Mouse (Mus musculus) limb, embryonic 15.5 days (tissue): ENCODE data around the gene Gstp3. TPM values are rescaled to one million over a fixed set of nuclear protein-coding genes. Genes with fewer than 3 reads are reported as not detected.
"Not testable (repeated sequence)": the region's sequence is repeated elsewhere in the genome, so short reads cannot be mapped to it uniquely, and the experiment has no call there.

Experiments used
- ATAC-seq: fragments of 200-750 bp; cut with Nextera tagmentation; 2 replicates; pipeline ENCODE4 v1.8.0; 2017; ENCODE audit warnings: low read depth, moderate TSS enrichment; ENCODE audit not compliant: insufficient number of reproducible peaks, low FRiP score, low TSS enrichment
- H3K27ac ChIP-seq: fragments of 300-500 bp; sonication (generic); 2 replicates; pipeline ENCODE4 v1.5.1; 2015; ENCODE audit warnings: moderate library complexity, mild to moderate bottlenecking, inconsistent platforms
- H3K27me3 ChIP-seq: fragments of 300-500 bp; sonication (generic); 2 replicates; pipeline ENCODE4 v1.6.1; 2015; ENCODE audit warnings: inconsistent platforms
- H3K36me3 ChIP-seq: fragments of 300-500 bp; sonication (generic); 2 replicates; pipeline ENCODE4 v1.6.1; 2015; ENCODE audit warnings: inconsistent platforms
- H3K4me1 ChIP-seq: fragments of 300-500 bp; sonication (generic); 2 replicates; pipeline ENCODE4 v1.6.1; 2015; ENCODE audit warnings: inconsistent platforms
- H3K4me2 ChIP-seq: fragments of 300-500 bp; sonication (generic); 2 replicates; pipeline ENCODE4 v1.6.1; 2015; ENCODE audit warnings: mild to moderate bottlenecking, inconsistent platforms
- H3K4me3 ChIP-seq: fragments of 300-500 bp; sonication (generic); 2 replicates; pipeline ENCODE4 v1.5.1; 2015; ENCODE audit warnings: mild to moderate bottlenecking, inconsistent platforms
- H3K9ac ChIP-seq: fragments of 300-500 bp; sonication (generic); 2 replicates; pipeline ENCODE4 v1.6.1; 2015; ENCODE audit warnings: inconsistent platforms
- H3K9me3 ChIP-seq: fragments of 300-500 bp; sonication (generic); 2 replicates; pipeline ENCODE4 v1.6.1; 2016; ENCODE audit warnings: inconsistent platforms
- WGBS: fragments of 180-500 bp; shearing (Covaris S2); methylation state at CpG from one replicate; pipeline ENCODE4 v1.1.7; 2015; 5-methylcytosine and 5-hydroxymethylcytosine counted together
- polyA plus RNA-seq: library from polyadenylated mRNA; unstranded; fragments of >200 nt; fragmentation: Nextera tagmentation; extraction: Ambion mirVana; gene quantifications from 2 replicates; pipeline ENCODE4 v1.2.1, GENCODE M21; 2015

Gene Gstp3
- polyA plus RNA-seq, 1 experiment from 2014 or later = 0.46 TPM

DNA sequence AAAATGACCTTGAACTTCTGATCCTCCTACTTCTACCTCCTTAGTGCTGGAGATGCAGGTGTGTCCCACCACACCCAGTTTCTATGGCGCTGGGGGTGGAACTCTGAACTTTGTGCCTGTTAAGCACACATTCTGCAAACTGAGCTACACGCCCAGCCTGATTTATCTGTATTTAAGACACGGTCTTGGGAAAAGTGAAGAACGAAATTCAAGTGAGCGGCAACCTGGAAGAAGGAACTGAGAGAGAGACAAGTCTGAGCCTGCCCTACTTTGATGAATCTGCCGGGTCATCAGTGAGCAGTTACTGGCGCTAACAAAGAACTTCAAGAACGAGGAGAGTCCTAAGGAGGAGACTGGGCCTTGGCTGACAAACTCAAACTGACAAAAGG lies 12.5 kb downstream of the Gstp3 start:
- no peaks in the 10 kb centered on the region for H3K36me3 ChIP-seq
- H3K9me3 ChIP-seq = no peaks in the 10 kb centered on the region
- 73% methylated on average over 8 of the region's 8 CpGs for WGBS
- H3K27me3 ChIP-seq = no peaks in the 10 kb centered on the region
- no peak overlapping the region for H3K9ac ChIP-seq
- H3K4me3 ChIP-seq = no peak overlapping the region
- H3K4me1 ChIP-seq = peaks cover 9% of the 10 kb centered on the region
- no peak for ATAC-seq
- H3K27ac ChIP-seq = no peak overlapping the region; the same call in 1 of the 2 replicates
- no peak overlapping the region for H3K4me2 ChIP-seq

DNA sequence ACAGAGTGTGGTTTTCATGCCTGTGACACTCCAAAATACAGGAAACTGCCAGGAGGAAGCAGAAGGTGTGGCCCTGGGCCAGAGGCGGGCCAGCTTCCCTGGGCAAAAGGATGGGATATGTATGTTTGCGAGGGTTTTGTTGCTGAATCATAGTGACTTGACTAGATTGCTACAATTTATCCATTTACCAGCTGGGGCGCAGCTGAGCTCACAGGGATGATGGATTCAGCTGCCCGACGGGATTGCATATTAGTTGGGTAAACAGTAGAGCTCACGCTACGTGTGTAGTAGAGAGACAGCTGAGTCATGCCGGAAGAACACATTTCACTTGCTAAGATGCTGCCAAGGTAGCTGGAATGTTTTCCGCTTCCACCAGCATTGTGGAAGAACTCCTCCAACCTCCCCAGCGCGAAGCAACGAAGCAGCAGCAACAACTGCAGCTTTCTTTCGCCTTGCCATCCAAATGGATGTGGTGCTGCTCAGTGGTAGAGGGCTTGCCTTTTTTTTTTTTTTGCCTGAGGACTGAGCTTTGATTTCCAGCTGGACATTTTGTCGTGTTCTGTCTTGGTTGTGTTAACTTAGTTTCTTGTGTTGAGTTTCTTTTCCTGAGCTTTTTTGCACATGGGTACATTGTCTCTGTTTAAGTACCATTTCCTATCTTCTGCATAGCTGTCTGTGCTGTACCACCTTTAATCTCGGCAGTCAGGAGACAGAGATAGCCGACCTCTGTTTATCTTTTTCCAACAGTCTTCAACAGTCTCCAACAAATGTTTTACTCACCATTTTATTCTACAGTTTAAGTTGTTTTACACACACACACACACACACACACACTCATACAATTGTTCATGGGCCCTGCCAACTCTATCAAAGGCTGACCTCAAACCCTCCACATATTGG lies 13.2 kb downstream of the Gstp3 start, which contains the start of gene Gstp2:
Gene Gstp2 (minus strand): TSS at position 58 of the 900 bp plus-strand sequence.
- Histone ChIP-seq H3K9ac (no peak within 1 kb of the TSS), H3K4me1 (peaks cover 9% of the 10 kb centered on the region), H3K4me3 (peak within 1 kb of the TSS; percentile 8), H3K36me3 (no peaks in the 10 kb centered on the region), H3K9me3 (no peaks in the 10 kb centered on the region), H3K27me3 (no peaks in the 10 kb centered on the region), H3K27ac (peak within 1 kb of the TSS; percentile 67), H3K4me2 (peak within 1 kb of the TSS; percentile 19)
- WGBS = 44% methylated on average over 16 of the region's 16 CpGs
- no peak for ATAC-seq

- 86% methylated on average over 5 of the region's 5 CpGs for WGBS
- H3K9me3 ChIP-seq, H3K27ac ChIP-seq, H3K9ac ChIP-seq, ATAC-seq, H3K36me3 ChIP-seq, H3K27me3 ChIP-seq, H3K4me3 ChIP-seq, H3K4me1 ChIP-seq, H3K4me2 ChIP-seq: not testable (repeated sequence)
These were observed 15.3 kb downstream of the Gstp3 start for GRCm38 (mm10) chr19:4044109-4044508.

GRCm38 (mm10) chr19:4042124-4042523 lies 17.2 kb downstream of the Gstp3 start:
- H3K27ac ChIP-seq = no peak overlapping the region
- no peaks in the 10 kb centered on the region for H3K27me3 ChIP-seq
- H3K4me3 ChIP-seq = no peak overlapping the region
- no peaks in the 10 kb centered on the region for H3K9me3 ChIP-seq
- no peak overlapping the region for H3K9ac ChIP-seq
- no peak overlapping the region for H3K4me2 ChIP-seq
- H3K4me1 ChIP-seq = peaks cover 14% of the 10 kb centered on the region
- no peak for ATAC-seq
- WGBS = 71% methylated on average over 14 of the region's 14 CpGs
- no peaks in the 10 kb centered on the region for H3K36me3 ChIP-seq

GRCm38 (mm10) chr19:4041500-4041899 lies 17.9 kb downstream of the Gstp3 start:
- not testable (repeated sequence) for H3K27me3 ChIP-seq, H3K4me3 ChIP-seq, ATAC-seq, H3K9me3 ChIP-seq, H3K36me3 ChIP-seq, H3K9ac ChIP-seq, H3K27ac ChIP-seq, H3K4me2 ChIP-seq
- peaks cover 17% of the 10 kb centered on the region for H3K4me1 ChIP-seq
- 83% methylated on average over 4 of the region's 4 CpGs for WGBS

GRCm38 (mm10) chr19:4040941-4041340 lies 18.4 kb downstream of the Gstp3 start:
- 84% methylated on average over 5 of the region's 5 CpGs for WGBS
- H3K4me3 ChIP-seq, ATAC-seq: not testable (repeated sequence)

DNA sequence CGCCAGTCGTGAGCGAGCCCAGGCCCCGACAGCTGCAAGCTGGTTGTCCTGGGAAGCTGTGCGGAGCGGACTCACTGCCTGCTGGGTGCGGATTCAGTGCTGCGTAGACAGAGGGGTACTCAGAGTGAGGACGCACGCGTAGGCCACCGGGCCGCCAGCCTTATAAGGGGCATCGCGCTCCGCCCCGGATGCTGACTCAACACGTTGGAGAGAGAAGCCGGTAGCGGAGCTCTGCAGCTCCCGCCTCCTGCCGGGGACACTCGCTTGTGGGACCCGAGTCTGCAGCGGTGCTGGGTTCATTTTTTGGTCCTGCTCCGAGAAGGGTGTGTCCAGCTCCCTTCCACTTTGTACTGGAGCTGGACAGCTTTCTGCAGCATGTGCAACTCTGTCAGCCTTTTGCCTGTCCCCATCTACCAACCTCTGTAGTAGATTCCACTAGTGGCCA lies 21.6 kb downstream of the Gstp3 start, which contains the start of gene Gstp1:
Gene Gstp1 (minus strand): TSS at position 198 of the 445 bp plus-strand sequence.
- Histone ChIP-seq H3K9me3 (no peaks in the 10 kb centered on the region), H3K27me3 (no peaks in the 10 kb centered on the region), H3K27ac (peak within 1 kb of the TSS; percentile 83), H3K4me2 (peak within 1 kb of the TSS; percentile 66), H3K4me3 (peak within 1 kb of the TSS; percentile 74), H3K9ac (peak within 1 kb of the TSS; percentile 82), H3K4me1 (peaks cover 14% of the 10 kb centered on the region), H3K36me3 (peaks cover 7% of the 10 kb centered on the region)
- ATAC-seq = peak; percentile 81
- WGBS = 0% methylated on average over 26 of the region's 26 CpGs

More at GRCm38 (mm10) chr19:4040941-4041340, 18.4 kb downstream of the Gstp3 start:
- not testable (repeated sequence) for H3K9ac ChIP-seq, H3K9me3 ChIP-seq, H3K27me3 ChIP-seq, H3K36me3 ChIP-seq, H3K27ac ChIP-seq, H3K4me2 ChIP-seq
- H3K4me1 ChIP-seq = peaks cover 18% of the 10 kb centered on the region

- Histone ChIP-seq H3K4me3 (peak overlapping the region; percentile 74), H3K4me2 (peak overlapping the region; percentile 66), H3K4me1 (peaks cover 14% of the 10 kb centered on the region), H3K9ac (peak overlapping the region; percentile 82), H3K27ac (peak overlapping the region; percentile 83)
- not testable (repeated sequence) for H3K36me3 ChIP-seq, H3K27me3 ChIP-seq, H3K9me3 ChIP-seq
- WGBS = 20% methylated on average over 8 of the region's 8 CpGs
- ATAC-seq = peak; percentile 16; the same call in 1 of the 2 replicates
These were observed 22.1 kb downstream of the Gstp3 start for GRCm38 (mm10) chr19:4037154-4037787.

DNA sequence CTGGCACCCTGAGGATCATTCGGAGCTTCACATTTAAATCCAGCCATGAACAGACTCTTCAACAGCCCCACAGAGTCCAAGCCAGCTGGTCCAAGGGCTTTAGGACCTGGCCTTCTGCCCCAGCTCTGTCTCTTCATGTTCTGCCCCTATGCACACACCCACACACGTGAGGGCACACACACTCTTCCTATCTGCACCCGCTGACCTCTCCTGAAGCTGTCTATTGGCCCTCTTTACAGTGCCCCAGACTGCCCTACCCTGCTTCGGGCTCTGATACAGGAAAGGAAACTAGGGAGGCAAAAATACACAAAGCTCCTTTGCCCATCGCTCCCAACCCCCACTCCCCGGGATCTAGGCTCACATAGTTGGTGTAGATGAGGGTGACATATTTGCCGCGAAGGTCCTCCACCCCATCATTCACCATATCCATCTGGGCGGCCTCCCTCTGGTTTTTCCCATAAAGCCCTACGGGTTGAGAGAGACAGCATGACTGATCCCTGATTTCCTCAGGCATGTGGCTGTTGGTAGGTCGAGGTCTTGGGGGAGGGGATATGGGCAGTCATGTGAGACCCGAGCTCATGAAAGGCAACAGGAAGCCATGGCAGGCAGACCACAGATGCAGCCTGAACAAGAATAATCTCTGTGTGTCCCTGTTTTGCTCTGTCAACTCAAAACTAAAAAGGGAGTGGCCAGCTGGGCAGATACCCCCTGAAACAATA lies 22.9 kb downstream of the Gstp3 start:
- H3K36me3 ChIP-seq = peaks cover 7% of the 10 kb centered on the region
- no peak overlapping the region for H3K9ac ChIP-seq
- H3K4me2 ChIP-seq = peak overlapping the region; percentile 27; the same call in 1 of the 2 replicates
- H3K4me1 ChIP-seq = peaks cover 14% of the 10 kb centered on the region
- ATAC-seq = no peak
- 75% methylated on average over 12 of the region's 12 CpGs for WGBS
- no peak overlapping the region for H3K27ac ChIP-seq
- H3K27me3 ChIP-seq = no peaks in the 10 kb centered on the region
- no peak overlapping the region for H3K4me3 ChIP-seq
- no peaks in the 10 kb centered on the region for H3K9me3 ChIP-seq

DNA sequence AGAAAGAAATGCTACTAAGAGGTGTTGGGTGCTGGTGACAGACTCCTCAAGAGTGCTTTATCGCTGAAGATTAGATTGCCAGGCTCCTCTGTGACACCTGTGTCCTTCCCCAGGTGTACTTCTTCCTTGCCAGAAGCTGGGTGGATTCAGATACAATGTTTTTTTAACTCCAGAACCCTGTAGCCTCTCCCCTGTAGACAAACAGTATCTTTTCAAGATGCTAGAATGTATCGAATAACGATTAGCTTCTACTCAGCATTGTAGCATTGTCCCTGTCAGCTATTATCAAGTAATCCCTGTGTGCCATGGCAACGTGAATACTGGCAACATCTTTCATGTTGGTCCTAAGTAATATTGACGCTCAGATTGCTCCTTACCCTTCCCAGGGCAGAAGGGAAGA lies 25.6 kb downstream of the Gstp3 start:
- WGBS = 75% methylated on average over 5 of the region's 5 CpGs
- no peak overlapping the region for H3K9ac ChIP-seq
- H3K27me3 ChIP-seq = no peaks in the 10 kb centered on the region
- no peak for ATAC-seq
- peaks cover 14% of the 10 kb centered on the region for H3K4me1 ChIP-seq
- peaks cover 7% of the 10 kb centered on the region for H3K36me3 ChIP-seq
- H3K4me2 ChIP-seq = no peak overlapping the region
- no peaks in the 10 kb centered on the region for H3K9me3 ChIP-seq
- H3K4me3 ChIP-seq = no peak overlapping the region
- no peak overlapping the region for H3K27ac ChIP-seq

DNA sequence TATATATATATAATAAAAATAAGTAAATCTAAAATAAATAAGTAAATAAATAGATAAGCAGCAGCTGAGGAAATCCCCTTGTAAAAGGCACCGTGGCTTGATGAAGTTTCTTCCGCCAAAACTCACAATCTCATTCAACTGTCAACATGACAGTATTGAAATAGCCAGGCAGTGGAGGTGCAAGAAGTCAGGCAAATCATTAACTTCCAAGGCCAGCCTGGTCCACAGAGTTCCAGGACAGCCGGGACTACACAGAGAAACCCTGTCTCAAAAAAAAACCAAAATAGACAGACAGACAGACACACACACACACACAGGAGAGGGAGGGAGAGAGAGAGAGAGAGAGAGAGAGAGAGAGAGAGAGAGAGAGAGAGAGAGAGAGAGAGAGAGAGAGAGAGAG lies 26.1 kb downstream of the Gstp3 start:
- no peak for ATAC-seq
- Histone ChIP-seq H3K27me3 (no peaks in the 10 kb centered on the region), H3K9me3 (no peaks in the 10 kb centered on the region), H3K27ac (no peak overlapping the region), H3K4me3 (no peak overlapping the region), H3K4me2 (no peak overlapping the region), H3K36me3 (peaks cover 7% of the 10 kb centered on the region), H3K9ac (no peak overlapping the region), H3K4me1 (peaks cover 14% of the 10 kb centered on the region)
- WGBS = 86% methylated on average over 3 of the region's 3 CpGs
